8 mouse cellular contexts compared by ENCODE assay signal in genomic region chr7:128622266-128622961, GRCm38 (mm10). TPM values are rescaled to one million over a fixed set of nuclear protein-coding genes. Genes with fewer than 3 reads are reported as not detected.
DNase-seq lines count a peak whose midpoint lies in the region; ATAC-seq and TF ChIP-seq lines count a peak whose summit lies in the region.

No protein-coding gene starts in this region.

- peak; percentile 34 for DNase-seq in kidney, adult 11 months
- peak; percentile 55 to 60 for DNase-seq in B cell, adult 2 months
- peak; percentile 77 for DNase-seq in brain, embryonic 14.5 days (ENCODE audit: low read depth)
- DNase-seq in heart, adult 8-10 months (ENCODE audit: low spot score) = peak; percentile 70
- peak; percentile 47 to 75 for DNase-seq in left cerebral cortex, postnatal 25 days (ENCODE audit: low spot score in 2 of 2)
- no peak for DNase-seq in c-Kit-positive CD71-positive TER-119-positive erythroid progenitor cells, embryonic 14.5 days (ENCODE audit: low spot score)
- DNase-seq in ovary, postnatal 14 days (ENCODE audit: low spot score) = no peak

- no peak overlapping the region for H3K4me2 ChIP-seq in kidney, embryonic 14.5 days (replicated peaks; ENCODE audit: low read depth, low read length)

- no peaks in the 10 kb centered on the region for H3K9me3 ChIP-seq in kidney, embryonic 14.5 days (ENCODE audit: control insufficient read depth, low read length)

- no peak overlapping the region for H3K4me3 ChIP-seq in kidney, embryonic 14.5 days (ENCODE audit: low read length)

- ATAC-seq in kidney, embryonic 14.5 days (ENCODE audit: low FRiP score, low TSS enrichment) = no peak

- no peak overlapping the region for H3K27ac ChIP-seq in kidney, embryonic 14.5 days (ENCODE audit: low read depth, low read length)

- H3K4me1 ChIP-seq in kidney, embryonic 14.5 days (ENCODE audit: control insufficient read depth, insufficient read depth, low read length) = no peaks in the 10 kb centered on the region

- H3K9ac ChIP-seq in kidney, embryonic 14.5 days (ENCODE audit: low read depth, low read length) = no peak overlapping the region

- H3K36me3 ChIP-seq in kidney, embryonic 14.5 days (ENCODE audit: control insufficient read depth, insufficient read depth, low read length) = no peaks in the 10 kb centered on the region

- 58% methylated on average over 7 of the region's 7 CpGs for WGBS in kidney, embryonic 14.5 days

- TF ChIP-seq CTCF in brain, embryonic 14.5 days (IDR thresholded peaks at IDR 0.05; ENCODE audit: borderline replicate concordance, extremely low read depth, insufficient read depth, insufficient read length) = no peak

- intact Hi-C loops in left cerebral cortex, postnatal 25 days (cut with DNase I) = loop anchor here (5.0 kb wide), 1 partner anchor 45 kb away; no protein-coding TSS in a partner anchor

- no peaks in the 10 kb centered on the region for H3K27me3 ChIP-seq in kidney, embryonic 14.5 days (ENCODE audit: control insufficient read depth, insufficient read depth, low read length)

- TF ChIP-seq POLR2A in brain, embryonic 14.5 days (IDR thresholded peaks at IDR 0.05; ENCODE audit: borderline replicate concordance, extremely low read depth, insufficient read depth, insufficient read length, poor library complexity, severe bottlenecking) = no peak

RNA-seq across cellular contexts. Expression of gene Inpp5f, which starts 11.3 kb away (rescaled TPM):
- polyA plus RNA-seq in kidney, embryonic 14.5 days (2014; fragmentation: Nextera tagmentation; extraction: Ambion mirVana) = 21.6 and 36.5 TPM in 2 replicates
- 124 and 191 TPM in 2 replicates for polyA plus RNA-seq in brain, embryonic 14.5 days (2012; rRNA removed)
- 1 to 10 TPM; 4.0 to 6.2 (median 4.8) TPM for total RNA-seq in heart, adult 8-10 months (2022)
- total RNA-seq in left cerebral cortex, postnatal 25 days (2021) = 100 to 1,000 TPM in 1 of 2 experiments, 10 to 100 TPM in 1; 96.4 to 115 TPM

Comparison
In these comparisons a context has a peak if more than half of its experiments do, and no peak if none do; other contexts are left out.
1. DNase-seq: peak in kidney, adult 11 months (single experiment), B cell, adult 2 months (2 of 2), brain, embryonic 14.5 days (single experiment), heart, adult 8-10 months (single experiment) and left cerebral cortex, postnatal 25 days (2 of 2); none in c-Kit-positive CD71-positive TER-119-positive erythroid progenitor cells, embryonic 14.5 days (single experiment) and ovary, postnatal 14 days (single experiment).
2. RNA of gene Inpp5f, which starts 11.3 kb away (total RNA-seq): 96.4 to 115 TPM in left cerebral cortex, postnatal 25 days; 4.0 to 6.2 TPM in heart, adult 8-10 months; every median in the first group is over 10 times any median in the second.